Mouse (Mus musculus): Measurements from ENCODE around the gene Zfp219. TPM values are rescaled to one million over a fixed set of nuclear protein-coding genes. Genes with fewer than 3 reads are reported as not detected.

Zfp219 gene
- polyA plus RNA-seq, 1 experiment from 2014 or later: 101 TPM

Other genes with a start within 250 kb of the Zfp219 start
- gene Ang4, start 247.1 kb downstream of the Zfp219 start, polyA plus RNA-seq (2016; fragmentation: Nextera tagmentation; extraction: Ambion mirVana): not detected in 2 replicates
- not detected in 2 replicates for gene AY358078, start 220.7 kb downstream of the Zfp219 start, polyA plus RNA-seq (2016; fragmentation: Nextera tagmentation; extraction: Ambion mirVana)
- gene Ear6, start 167.0 kb downstream of the Zfp219 start, polyA plus RNA-seq (2016; fragmentation: Nextera tagmentation; extraction: Ambion mirVana): not detected in 2 replicates
- gene Mettl17, start 135.9 kb downstream of the Zfp219 start, polyA plus RNA-seq (2016; fragmentation: Nextera tagmentation; extraction: Ambion mirVana): 58.2 and 66.0 TPM in 2 replicates
- gene Slc39a2, start 127.8 kb downstream of the Zfp219 start, polyA plus RNA-seq (2016; fragmentation: Nextera tagmentation; extraction: Ambion mirVana): 1.3 and 1.7 TPM in 2 replicates
- gene Ndrg2, start 106.6 kb downstream of the Zfp219 start, polyA plus RNA-seq (2016; fragmentation: Nextera tagmentation; extraction: Ambion mirVana): 34.2 and 41.1 TPM in 2 replicates
- not detected in 2 replicates for gene Tppp2, start 102.3 kb downstream of the Zfp219 start, polyA plus RNA-seq (2016; fragmentation: Nextera tagmentation; extraction: Ambion mirVana)
- not detected in 2 replicates for gene Rnase13, start 98.0 kb downstream of the Zfp219 start, polyA plus RNA-seq (2016; fragmentation: Nextera tagmentation; extraction: Ambion mirVana)
- gene Arhgef40, start 36.0 kb downstream of the Zfp219 start, polyA plus RNA-seq (2016; fragmentation: Nextera tagmentation; extraction: Ambion mirVana): 116 and 117 TPM in 2 replicates
- 1.1 TPM in 2 replicates for gene Tmem253, start 5.1 kb downstream of the Zfp219 start, polyA plus RNA-seq (2016; fragmentation: Nextera tagmentation; extraction: Ambion mirVana)
- not detected in 2 replicates for gene Olfr221, start 21.7 kb upstream of the Zfp219 start, polyA plus RNA-seq (2016; fragmentation: Nextera tagmentation; extraction: Ambion mirVana)
- 870 and 873 TPM in 2 replicates for gene Hnrnpc, start 83.3 kb upstream of the Zfp219 start, polyA plus RNA-seq (2016; fragmentation: Nextera tagmentation; extraction: Ambion mirVana)
- 54.7 and 74.0 TPM in 2 replicates for gene Rpgrip1, start 90.0 kb upstream of the Zfp219 start, polyA plus RNA-seq (2016; fragmentation: Nextera tagmentation; extraction: Ambion mirVana)
- 86.9 and 95.5 TPM in 2 replicates for gene Supt16, start 176.7 kb upstream of the Zfp219 start, polyA plus RNA-seq (2016; fragmentation: Nextera tagmentation; extraction: Ambion mirVana)
- 57.8 and 65.9 TPM in 2 replicates for gene Chd8, start 237.0 kb upstream of the Zfp219 start, polyA plus RNA-seq (2016; fragmentation: Nextera tagmentation; extraction: Ambion mirVana)